Comparison of ENCODE assay signal across 32 mouse cellular contexts in the genomic region with DNA sequence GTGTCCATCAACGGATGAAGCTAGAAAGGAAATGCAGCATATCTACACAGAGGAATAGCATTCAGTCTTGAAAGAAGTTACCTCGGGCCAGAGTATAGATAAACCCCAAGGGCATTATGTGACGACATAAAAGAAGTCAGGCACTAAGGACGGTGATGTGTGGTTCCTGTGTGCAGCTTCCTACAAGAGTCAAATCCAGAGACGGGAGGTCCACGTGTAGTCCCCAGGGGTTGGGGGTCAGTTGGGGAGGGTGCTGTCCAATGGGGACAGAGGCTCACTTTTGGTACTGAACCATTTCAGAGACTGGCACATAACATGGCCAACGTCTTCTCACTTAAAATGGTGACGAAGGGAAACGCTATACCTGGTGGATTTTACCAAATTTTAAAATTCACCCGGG.
"Had no signal": no experiment of that assay in that cellular context is flagged by ENCODE, and none has a peak within 500 bp of the region (broad histone marks: within the 10 kb centered on the region; RNA-seq: fewer than 3 reads in every experiment).

No protein-coding gene starts in this region.

- H3K36me3 ChIP-seq: heart, embryonic 10.5 days; heart, embryonic 12.5 days; heart, embryonic 13.5 days; heart, embryonic 15.5 days; hindbrain, embryonic 12.5 days; intestine, embryonic 15.5 days had no signal

- H3K4me1 ChIP-seq: heart, embryonic 10.5 days; heart, embryonic 12.5 days; heart, embryonic 13.5 days; heart, embryonic 15.5 days; hindbrain, embryonic 12.5 days; hindbrain, embryonic 15.5 days; intestine, embryonic 15.5 days had no signal

- H3K27ac ChIP-seq: heart, embryonic 10.5 days; heart, embryonic 13.5 days; heart, embryonic 15.5 days; hindbrain, embryonic 10.5 days; hindbrain, embryonic 12.5 days; hindbrain, embryonic 13.5 days; hindbrain, embryonic 14.5 days; hindbrain, embryonic 15.5 days; hindbrain, postnatal 0 days; intestine, embryonic 15.5 days; kidney, embryonic 15.5 days; kidney, postnatal 0 days; layer of hippocampus, adult 2 months had no signal

- H3K4me3 ChIP-seq: heart, embryonic 10.5 days; heart, embryonic 12.5 days; heart, embryonic 13.5 days; heart, embryonic 15.5 days; hindbrain, embryonic 10.5 days; hindbrain, embryonic 12.5 days; hindbrain, embryonic 13.5 days; hindbrain, embryonic 15.5 days; intestine, embryonic 15.5 days; kidney, embryonic 15.5 days; layer of hippocampus, adult 2 months; left cerebral cortex, adult 2 months had no signal

- H3K4me2 ChIP-seq: heart, embryonic 11.5 days; heart, embryonic 12.5 days; heart, embryonic 13.5 days; heart, embryonic 15.5 days; hindbrain, embryonic 12.5 days; hindbrain, embryonic 13.5 days; hindbrain, embryonic 14.5 days; hindbrain, embryonic 15.5 days; intestine, embryonic 15.5 days; kidney, embryonic 15.5 days had no signal

- DNase-seq: heart, postnatal 10 days; heart, postnatal 14 days; heart, postnatal 36 days; heart, postnatal 4 days; kidney, adult 11 months; kidney, adult 18-20 months; kidney, adult 2 months; kidney, adult 8-10 months; kidney, adult 9 months; kidney, postnatal 10 days; kidney, postnatal 14 days; kidney, postnatal 25 days; kidney, postnatal 36 days; kidney, postnatal 4 days; layer of hippocampus, adult 9-11 months; layer of hippocampus, postnatal 36 days had no signal

- H3K9ac ChIP-seq: heart, embryonic 12.5 days; heart, embryonic 13.5 days; heart, embryonic 15.5 days; hindbrain, embryonic 12.5 days; hindbrain, embryonic 13.5 days; hindbrain, embryonic 14.5 days; hindbrain, embryonic 15.5 days; intestine, embryonic 15.5 days; kidney, embryonic 15.5 days had no signal

- H3K27me3 ChIP-seq: hindbrain, embryonic 12.5 days; hindbrain, embryonic 13.5 days; hindbrain, embryonic 15.5 days; intestine, embryonic 15.5 days; kidney, embryonic 15.5 days had no signal

- H3K9me3 ChIP-seq: heart, embryonic 12.5 days; heart, embryonic 13.5 days; heart, embryonic 15.5 days; hindbrain, embryonic 10.5 days; hindbrain, embryonic 12.5 days; hindbrain, embryonic 13.5 days; hindbrain, embryonic 15.5 days; intestine, embryonic 15.5 days; kidney, embryonic 15.5 days had no signal
